Mouse (Mus musculus) MEL (cell line): ENCODE results near the gene Mapk10. TPM values are rescaled to one million over a fixed set of nuclear protein-coding genes. Genes with fewer than 3 reads are reported as not detected.

Source experiments
- DNase-seq: peaks from one replicate; pipeline ENCODE4 v3.0.0; 2011; ENCODE audit warnings: low read depth, low spot score
- H3K27ac ChIP-seq: 2 replicates; pipeline ENCODE4 v1.5.1; 2012; ENCODE audit warnings: low read depth, mild to moderate bottlenecking, control low read depth, low read length, moderate library complexity; ENCODE audit not compliant: control insufficient read depth
- H3K27me3 ChIP-seq, 2 experiments: fragments of 150-350 bp in 1 of 2; sonication (generic) in 1 of 2; 2 replicates each; pipeline ENCODE4 v1.6.1; 2012; ENCODE audit warnings: low read length in 2 of 2, mild to moderate bottlenecking in 2 of 2, improper control_type of control experiment in 1 of 2, moderate library complexity in 1 of 2; ENCODE audit not compliant: insufficient read depth in 2 of 2, control insufficient read depth in 1 of 2
- H3K36me3 ChIP-seq, 2 experiments: 2 replicates each; pipeline ENCODE4 v1.6.1; 2012 to 2014; ENCODE audit warnings: low read length in 2 of 2, improper control_type of control experiment in 1 of 2, inconsistent platforms in 1 of 2, mild to moderate bottlenecking in 1 of 2; ENCODE audit not compliant: insufficient read depth in 2 of 2, control insufficient read depth in 1 of 2
- H3K4me1 ChIP-seq, 2 experiments: fragments of 150-350 bp in 1 of 2; sonication (generic) in 1 of 2; 2 replicates each; pipeline ENCODE4 v1.6.1; 2012; ENCODE audit warnings: low read length in 2 of 2, improper control_type of control experiment in 1 of 2, mild to moderate bottlenecking in 1 of 2; ENCODE audit not compliant: insufficient read depth in 2 of 2, control insufficient read depth in 1 of 2
- H3K4me3 ChIP-seq, 2 experiments: fragments of 150-350 bp in 1 of 2; sonication (generic) in 1 of 2; 2 replicates each; pipeline ENCODE4 v1.5.1; 2012; ENCODE audit warnings: low read depth in 2 of 2, low read length in 2 of 2, mild to moderate bottlenecking in 2 of 2, moderate library complexity in 2 of 2, control low read depth in 1 of 2, improper control_type of control experiment in 1 of 2; ENCODE audit not compliant: control insufficient read depth in 1 of 2, insufficient read depth in 1 of 2
- H3K79me2 ChIP-seq: 2 replicates; pipeline ENCODE4 v1.6.1; 2012; ENCODE audit warnings: mild to moderate bottlenecking, low read length, moderate library complexity; ENCODE audit not compliant: control insufficient read depth, poor library complexity, insufficient read depth
- H3K9ac ChIP-seq: 2 replicates; pipeline ENCODE4 v1.6.1; 2012; ENCODE audit warnings: low read depth, mild to moderate bottlenecking, control low read depth, low read length, moderate library complexity; ENCODE audit not compliant: control insufficient read depth, poor library complexity, severe bottlenecking
- H3K9me3 ChIP-seq: fragments of 150-350 bp; sonication (generic); replicated peaks from 2 replicates; pipeline ENCODE4 v1.6.1; 2012; ENCODE audit warnings: mild to moderate bottlenecking, low read length, improper control_type of control experiment, moderate library complexity; ENCODE audit not compliant: insufficient read depth
- CTCF ChIP-seq, 3 experiments: IDR thresholded peaks in 2 of 3; conservative IDR thresholded peaks in 1 of 3; 2 replicates each; pipeline ENCODE4 v1.5.1; 2011 to 2012; ENCODE audit warnings: low read length in 3 of 3, low read depth in 2 of 3, mild to moderate bottlenecking in 2 of 3, improper control_type of control experiment in 1 of 3, inconsistent platforms in 1 of 3, mixed read lengths in 1 of 3, moderate library complexity in 1 of 3; ENCODE audit not compliant: control insufficient read depth in 1 of 3, insufficient read depth in 1 of 3, poor library complexity in 1 of 3, severe bottlenecking in 1 of 3
- EP300 ChIP-seq, 2 experiments: IDR thresholded peaks; 2 replicates each; pipeline ENCODE4 v1.6.1; 2011; ENCODE audit warnings: improper control_type of control experiment in 2 of 2, low read length in 2 of 2, low read depth in 1 of 2, mild to moderate bottlenecking in 1 of 2
- GABPA ChIP-seq: IDR thresholded peaks from 2 replicates; pipeline ENCODE4 v1.6.1; 2012; ENCODE audit warnings: low read depth, mild to moderate bottlenecking, inconsistent platforms, low read length, improper control_type of control experiment, moderate library complexity
- GATA1 ChIP-seq: IDR thresholded peaks from 2 replicates; pipeline ENCODE4 v1.6.1; 2011; ENCODE audit warnings: low read depth, low read length, improper control_type of control experiment
- HCFC1 ChIP-seq: IDR thresholded peaks from 2 replicates; pipeline ENCODE4 v1.6.1; 2012; ENCODE audit warnings: low read depth, mild to moderate bottlenecking, inconsistent platforms, low read length, improper control_type of control experiment, moderate library complexity
- KAT2A ChIP-seq: conservative IDR thresholded peaks from 2 replicates; pipeline ENCODE4 v1.6.1; 2012; ENCODE audit warnings: low read depth, low read length, improper control_type of control experiment, inconsistent platforms
- MAX ChIP-seq: IDR thresholded peaks from 2 replicates; pipeline ENCODE4 v1.6.1; 2011; ENCODE audit warnings: low read length, improper control_type of control experiment
- MXI1 ChIP-seq: IDR thresholded peaks from 2 replicates; pipeline ENCODE4 v1.6.1; 2011; ENCODE audit warnings: mild to moderate bottlenecking, low read depth, low read length, improper control_type of control experiment
- MYB ChIP-seq: IDR thresholded peaks from 2 replicates; pipeline ENCODE4 v1.6.1; 2011; ENCODE audit warnings: mild to moderate bottlenecking, low read depth, low read length, improper control_type of control experiment
- POLR2A ChIP-seq, 2 experiments: IDR thresholded peaks; 2 replicates each; pipeline ENCODE4 v1.6.1; 2011 to 2012; ENCODE audit warnings: low read length in 2 of 2, mild to moderate bottlenecking in 2 of 2, control low read depth in 1 of 2, improper control_type of control experiment in 1 of 2, low read depth in 1 of 2, moderate library complexity in 1 of 2; ENCODE audit not compliant: control insufficient read depth in 1 of 2, insufficient read depth in 1 of 2, poor library complexity in 1 of 2
- SIN3A ChIP-seq: IDR thresholded peaks from 2 replicates; pipeline ENCODE4 v1.6.1; 2012; ENCODE audit warnings: low read length, improper control_type of control experiment, inconsistent platforms
- TAL1 ChIP-seq: IDR thresholded peaks from 2 replicates; pipeline ENCODE4 v1.6.1; 2012; ENCODE audit warnings: mild to moderate bottlenecking, inconsistent platforms, low read length, moderate library complexity, mixed read lengths
- TBP ChIP-seq: IDR thresholded peaks from 2 replicates; pipeline ENCODE4 v1.8.0; 2011; ENCODE audit warnings: low read depth, low read length, improper control_type of control experiment
- TCF12 ChIP-seq: IDR thresholded peaks from 2 replicates; pipeline ENCODE4 v1.6.1; 2014; ENCODE audit warnings: low read depth, mild to moderate bottlenecking, inconsistent platforms, low read length, improper control_type of control experiment, moderate library complexity
- UBTF ChIP-seq: IDR thresholded peaks from 2 replicates; pipeline ENCODE4 v1.6.1; 2012; ENCODE audit warnings: low read depth, mild to moderate bottlenecking, inconsistent platforms, low read length, improper control_type of control experiment, moderate library complexity, borderline replicate concordance; ENCODE audit not compliant: insufficient read depth
- USF2 ChIP-seq, 2 experiments: IDR thresholded peaks; 2 replicates each; pipeline ENCODE4 v1.6.1; 2011 to 2012; ENCODE audit warnings: improper control_type of control experiment in 2 of 2, low read length in 2 of 2, borderline replicate concordance in 1 of 2, inconsistent platforms in 1 of 2, low read depth in 1 of 2, mild to moderate bottlenecking in 1 of 2; ENCODE audit not compliant: insufficient read depth in 1 of 2
- ZC3H11A ChIP-seq: IDR thresholded peaks from 2 replicates; pipeline ENCODE4 v1.6.1; 2012; ENCODE audit warnings: low read depth, mild to moderate bottlenecking, inconsistent platforms, low read length, improper control_type of control experiment
- polyA plus RNA-seq, 2 experiments: library from polyadenylated mRNA; stranded (reverse) in 1 of 2; unstranded in 1 of 2; fragments of >175 nt in 1 of 2; fragments of >200 nt in 1 of 2; gene quantifications; 2 replicates each; pipeline versions ENCODE4 v1.2.1 to v1.2.4; 2012; ENCODE audit warnings: low replicate concordance in 2 of 2, low read depth in 1 of 2; ENCODE audit not compliant: insufficient read length in 2 of 2, insufficient read depth in 1 of 2, missing spikeins in 1 of 2
- total RNA-seq: library from RNA; depleted of rRNA; stranded (reverse); fragments of 300-350 nt; gene quantifications from 2 replicates; pipeline ENCODE4 v1.2.3, GENCODE M21; 2012

The Mapk10 gene
- total and polyA plus RNA-seq, 3 experiments = not detected

GRCm38 (mm10) chr5:102930161-102930560, 281.0 kb downstream of the Mapk10 start:
- Histone ChIP-seq H3K9ac (no peak overlapping the region), H3K27me3 (no peaks in the 10 kb centered on the region), H3K4me3 (no peak overlapping the region), H3K27ac (no peak overlapping the region), H3K36me3 (no peaks in the 10 kb centered on the region), H3K4me1 (no peaks in the 10 kb centered on the region), H3K9me3 (no peaks in the 10 kb centered on the region), H3K79me2 (no peaks in the 10 kb centered on the region)
- DNase-seq = no peak
- TF ChIP-seq TBP (no peak), CTCF (IDR thresholded peaks at IDR 0.05 in 2 of 3, conservative IDR thresholded peaks at IDR 0.05 in 1 of 3; ENCODE audit: control insufficient read depth in 1 of 3, insufficient read depth in 1 of 3, low read depth in 2 of 3, low read length in 3 of 3, poor library complexity in 1 of 3, severe bottlenecking in 1 of 3) (no peak), GABPA (no peak), MXI1 (no peak), GATA1 (no peak), ZC3H11A (no peak), HCFC1 (no peak), KAT2A (no peak), TCF12 (no peak), EP300 (IDR thresholded peaks at IDR 0.05; ENCODE audit: low read depth in 1 of 2, low read length in 2 of 2) (no peak), MYB (no peak), USF2 (IDR thresholded peaks at IDR 0.05; ENCODE audit: borderline replicate concordance in 1 of 2, insufficient read depth in 1 of 2, low read depth in 1 of 2, low read length in 2 of 2) (no peak)

DNA sequence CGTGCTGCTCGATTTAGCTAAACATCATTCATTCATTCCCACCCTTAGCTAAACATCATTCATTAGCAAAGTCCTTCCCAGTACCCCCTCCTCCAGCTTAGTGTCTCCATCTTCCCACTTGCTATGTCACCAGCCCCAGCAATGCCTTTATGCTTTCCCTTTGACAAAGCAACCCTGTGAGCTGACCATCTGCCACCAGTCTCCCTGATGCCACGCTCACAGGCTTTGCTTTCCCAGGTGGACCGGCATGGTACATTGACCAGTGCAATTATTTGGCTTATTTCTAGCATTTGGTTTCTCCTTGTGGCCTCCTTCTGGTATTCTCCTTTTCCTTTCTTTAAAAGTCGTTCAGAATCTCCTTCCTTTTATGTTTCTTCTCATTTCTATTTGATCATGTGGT, 284.3 kb downstream of the Mapk10 start:
- Histone ChIP-seq H3K9ac (no peak overlapping the region), H3K27ac (no peak overlapping the region), H3K27me3 (no peaks in the 10 kb centered on the region), H3K79me2 (no peaks in the 10 kb centered on the region), H3K36me3 (no peaks in the 10 kb centered on the region), H3K9me3 (no peaks in the 10 kb centered on the region), H3K4me3 (no peak overlapping the region), H3K4me1 (no peaks in the 10 kb centered on the region)
- no peak for DNase-seq
- no peak for TF ChIP-seq MAX
- no peak for TF ChIP-seq MYB
- TF ChIP-seq TBP = no peak
- no peak for TF ChIP-seq TAL1
- no peak for TF ChIP-seq POLR2A (IDR thresholded peaks at IDR 0.05; ENCODE audit: control insufficient read depth in 1 of 2, insufficient read depth in 1 of 2, low read depth in 1 of 2, low read length in 2 of 2, poor library complexity in 1 of 2)
- TF ChIP-seq EP300 (IDR thresholded peaks at IDR 0.05; ENCODE audit: low read depth in 1 of 2, low read length in 2 of 2) = no peak
- TF ChIP-seq SIN3A = no peak
- TF ChIP-seq UBTF = no peak
